Mouse (Mus musculus): ENCODE measurements around the gene Abhd11.
"Not testable (repeated sequence)": the region's sequence is repeated elsewhere in the genome, so short reads cannot be mapped to it uniquely, and the experiment has no call there.

GRCm38 (mm10) chr5:135049268-135049667 lies 40.3 kb downstream of the Abhd11 start:
- not testable (repeated sequence) for TF ChIP-seq CTCF (IDR thresholded peaks at IDR 0.05; ENCODE audit: borderline replicate concordance, extremely low read depth, insufficient read depth, insufficient read length); POLR2A (IDR thresholded peaks at IDR 0.05; ENCODE audit: borderline replicate concordance, extremely low read depth, insufficient read depth, insufficient read length, poor library complexity, severe bottlenecking)
